Mouse (Mus musculus): ENCODE measurements around the gene Dlg2.

DNA sequence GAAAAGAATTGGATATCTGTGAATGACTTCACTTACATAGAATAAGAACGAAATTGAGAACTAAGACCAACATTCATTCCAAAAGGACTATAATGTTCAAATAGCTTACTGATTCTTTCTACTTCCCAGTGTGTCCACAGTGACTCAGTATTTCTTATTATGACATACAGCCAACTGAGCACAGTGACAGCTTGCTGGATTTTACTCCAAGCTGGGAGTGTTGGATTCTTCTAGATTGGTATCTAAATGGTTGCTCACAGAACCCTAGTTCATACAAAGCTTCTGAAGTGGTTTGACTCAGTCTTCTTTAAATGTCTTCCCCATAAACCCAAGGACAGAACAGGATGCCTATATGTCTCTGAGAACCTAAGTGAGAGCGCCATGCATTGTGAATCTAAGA lies 937.7 kb downstream of the Dlg2 start:
- TF ChIP-seq CTCF (conservative IDR thresholded peaks at IDR 0.05; ENCODE audit: low read length) (no peak), POU5F1 (IDR thresholded peaks at IDR 0.05; ENCODE audit: borderline replicate concordance, low read length) (no peak)
